ENCODE assay signal across 8 mouse cellular contexts in genomic region chr19:22884357-22884756, GRCm38 (mm10).
A peak's percentile ranks its signal among the peaks of the same experiment; 100 is the strongest.
DNase-seq lines count a peak whose midpoint lies in the region; ATAC-seq and TF ChIP-seq lines count a peak whose summit lies in the region.

No protein-coding gene starts in this region.

- no peaks in the 10 kb centered on the region for H3K9me3 ChIP-seq in heart, embryonic 12.5 days (replicated peaks)
- no peaks in the 10 kb centered on the region for H3K9me3 ChIP-seq in intestine, embryonic 15.5 days
- H3K9me3 ChIP-seq in midbrain, embryonic 14.5 days (ENCODE audit: control insufficient read depth, low read length), result no peaks in the 10 kb centered on the region
- H3K9me3 ChIP-seq in liver, embryonic 11.5 days (ENCODE audit: control insufficient read depth, low read length), result no peaks in the 10 kb centered on the region

- H3K36me3 ChIP-seq in heart, embryonic 12.5 days, result no peaks in the 10 kb centered on the region
- H3K36me3 ChIP-seq in intestine, embryonic 15.5 days, result no peaks in the 10 kb centered on the region
- H3K36me3 ChIP-seq in midbrain, embryonic 14.5 days (ENCODE audit: control insufficient read depth, insufficient read depth, low read length), result no peaks in the 10 kb centered on the region
- no peaks in the 10 kb centered on the region for H3K36me3 ChIP-seq in liver, embryonic 11.5 days (ENCODE audit: control insufficient read depth, insufficient read depth, low read length)

- no peak overlapping the region for H3K9ac ChIP-seq in heart, embryonic 12.5 days
- H3K9ac ChIP-seq in intestine, embryonic 15.5 days, result no peak overlapping the region
- H3K9ac ChIP-seq in midbrain, embryonic 14.5 days (replicated peaks; ENCODE audit: low read length), result no peak overlapping the region
- H3K9ac ChIP-seq in liver, embryonic 11.5 days (ENCODE audit: low read depth, low read length), result no peak overlapping the region

- H3K4me2 ChIP-seq in heart, embryonic 12.5 days, result peak overlapping the region; percentile 66
- H3K4me2 ChIP-seq in intestine, embryonic 15.5 days (replicated peaks), result peak overlapping the region; percentile 48
- H3K4me2 ChIP-seq in midbrain, embryonic 14.5 days (ENCODE audit: low read length), result peak overlapping the region; percentile 52
- no peak overlapping the region for H3K4me2 ChIP-seq in liver, embryonic 11.5 days

- H3K27ac ChIP-seq in heart, embryonic 12.5 days (ENCODE audit: poor library complexity, severe bottlenecking), result no peak overlapping the region
- no peak overlapping the region for H3K27ac ChIP-seq in cortical plate, adult 2 months (ENCODE audit: insufficient read depth, low read length)
- H3K27ac ChIP-seq in intestine, embryonic 15.5 days, result no peak overlapping the region
- no peak overlapping the region for H3K27ac ChIP-seq in midbrain, embryonic 14.5 days (replicated peaks; ENCODE audit: low read depth, low read length)
- H3K27ac ChIP-seq in liver, embryonic 11.5 days (ENCODE audit: low read depth, low read length), result no peak overlapping the region

- 0 out of 2 replicates have a peak, but pooled peaks cover 4% of the 10 kb centered on the region for H3K27me3 ChIP-seq in heart, embryonic 12.5 days (replicated peaks)
- H3K27me3 ChIP-seq in intestine, embryonic 15.5 days (replicated peaks), result no peaks in the 10 kb centered on the region
- no peaks in the 10 kb centered on the region for H3K27me3 ChIP-seq in midbrain, embryonic 14.5 days (ENCODE audit: control insufficient read depth, insufficient read depth, low read length)
- H3K27me3 ChIP-seq in liver, embryonic 11.5 days (replicated peaks; ENCODE audit: control insufficient read depth, insufficient read depth, low read length), result no peaks in the 10 kb centered on the region

- no peaks in the 10 kb centered on the region for H3K4me1 ChIP-seq in heart, embryonic 12.5 days (replicated peaks)
- peaks cover 2% of the 10 kb centered on the region; the same call in 1 of the 2 replicates for H3K4me1 ChIP-seq in cortical plate, adult 2 months (ENCODE audit: control insufficient read depth, insufficient read depth, low read length)
- 0 out of 2 replicates have a peak, but pooled peaks cover 2% of the 10 kb centered on the region for H3K4me1 ChIP-seq in intestine, embryonic 15.5 days (replicated peaks)
- H3K4me1 ChIP-seq in midbrain, embryonic 14.5 days (ENCODE audit: control insufficient read depth, insufficient read depth, low read length), result no peaks in the 10 kb centered on the region
- H3K4me1 ChIP-seq in liver, embryonic 11.5 days (replicated peaks; ENCODE audit: control insufficient read depth, insufficient read depth, low read length), result no peaks in the 10 kb centered on the region

- H3K4me3 ChIP-seq in heart, embryonic 12.5 days, result peak overlapping the region; percentile 30
- no peak overlapping the region for H3K4me3 ChIP-seq in cortical plate, adult 2 months (ENCODE audit: insufficient read depth, low read length)
- H3K4me3 ChIP-seq in intestine, embryonic 15.5 days (replicated peaks), result no peak overlapping the region
- no peak overlapping the region for H3K4me3 ChIP-seq in midbrain, embryonic 14.5 days (replicated peaks; ENCODE audit: low read depth, low read length)
- no peak overlapping the region for H3K4me3 ChIP-seq in liver, embryonic 11.5 days (ENCODE audit: low read depth, low read length)

- TF ChIP-seq CTCF in cortical plate, adult 2 months (IDR thresholded peaks at IDR 0.05; ENCODE audit: extremely low read depth, insufficient read depth, low read length), result 0 out of 2 replicates have a peak, but pooled peaks have one; percentile 4

- ATAC-seq in heart, embryonic 12.5 days (ENCODE audit: insufficient number of reproducible peaks, low FRiP score), result no peak
- ATAC-seq in intestine, embryonic 15.5 days, result no peak
- ATAC-seq in midbrain, embryonic 14.5 days (ENCODE audit: low FRiP score, low TSS enrichment), result peak; percentile 83
- no peak for ATAC-seq in liver, embryonic 11.5 days (replicated peaks; ENCODE audit: low FRiP score)

- WGBS in heart, embryonic 12.5 days, result 49% methylated on average over 11 of the region's 11 CpGs
- 47% methylated on average over 11 of the region's 11 CpGs for WGBS in intestine, embryonic 15.5 days
- WGBS in midbrain, embryonic 14.5 days, result 53% methylated on average over 11 of the region's 11 CpGs
- WGBS in liver, embryonic 11.5 days, result 45% methylated on average over 11 of the region's 11 CpGs

- DNase-seq in heart, adult 9 months (ENCODE audit: low spot score in 2 of 2), result no peak
- DNase-seq in ES-CJ7 (ENCODE audit: low read depth, low spot score), result peak; percentile 35
- DNase-seq in midbrain, embryonic 14.5 days, result peak; percentile 67
- DNase-seq in gastrocnemius, postnatal 10 days, result no peak
- no peak for DNase-seq in liver, embryonic 11.5 days (ENCODE audit: low spot score)

- no peak for TF ChIP-seq POLR2A in cortical plate, adult 2 months (IDR thresholded peaks at IDR 0.05; ENCODE audit: extremely low read depth, insufficient read depth, low read length)

Comparison
In these comparisons a context has a peak if more than half of its experiments do, and no peak if none do; other contexts are left out.
1. DNase-seq: peak in ES-CJ7 (single experiment) and midbrain, embryonic 14.5 days (single experiment); none in heart, adult 9 months (0 of 2), gastrocnemius, postnatal 10 days (single experiment) and liver, embryonic 11.5 days (single experiment).